Mouse (Mus musculus) hematopoietic stem cell, adult 5-6 weeks (primary cell): ENCODE results near the gene Fhod1. TPM values are rescaled to one million over a fixed set of nuclear protein-coding genes. Genes with fewer than 3 reads are reported as not detected.

Experiments used
- ATAC-seq, 2 experiments: fragments of 125-278 bp in 1 of 2; replicated peaks in 1 of 2; 2 replicates each; pipeline ENCODE4 v1.8.0; 2016 to 2017; ENCODE audit warnings: inconsistent platforms in 2 of 2, mild to moderate bottlenecking in 2 of 2, moderate number of reproducible peaks in 2 of 2, low read depth in 1 of 2, moderate TSS enrichment in 1 of 2; ENCODE audit not compliant: low FRiP score in 2 of 2, poor library complexity in 2 of 2, severe bottlenecking in 2 of 2, insufficient read depth in 1 of 2, low TSS enrichment in 1 of 2
- total RNA-seq: library from RNA; stranded (forward); fragments of 172-1452, 232-1000 nt; gene quantifications from 2 replicates; pipeline ENCODE4 v1.2.3, GENCODE M21; 2017

The Fhod1 gene
- total RNA-seq, 1 experiment from 2014 or later: 5.1 TPM

DNA sequence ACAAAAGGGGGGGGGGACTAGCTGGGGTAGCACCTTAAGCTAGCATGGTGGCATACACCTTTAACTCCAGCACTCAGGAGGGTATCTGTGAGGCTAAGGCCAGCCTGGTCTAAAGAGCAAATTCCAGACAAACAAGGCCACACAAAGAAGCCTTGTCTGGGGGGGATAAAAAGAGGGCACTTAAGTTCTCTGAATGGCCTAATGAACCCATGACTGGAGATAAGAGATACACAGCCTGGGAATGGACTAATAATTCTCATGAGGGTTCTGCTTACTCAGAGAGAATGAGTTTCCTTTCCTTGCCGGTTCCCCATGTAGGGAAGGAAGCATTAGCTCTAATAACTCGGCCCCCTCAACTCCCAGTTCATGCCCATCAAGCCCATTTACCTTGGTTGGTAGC is 15.2 kb downstream of the Fhod1 start:
- no peak for ATAC-seq

DNA sequence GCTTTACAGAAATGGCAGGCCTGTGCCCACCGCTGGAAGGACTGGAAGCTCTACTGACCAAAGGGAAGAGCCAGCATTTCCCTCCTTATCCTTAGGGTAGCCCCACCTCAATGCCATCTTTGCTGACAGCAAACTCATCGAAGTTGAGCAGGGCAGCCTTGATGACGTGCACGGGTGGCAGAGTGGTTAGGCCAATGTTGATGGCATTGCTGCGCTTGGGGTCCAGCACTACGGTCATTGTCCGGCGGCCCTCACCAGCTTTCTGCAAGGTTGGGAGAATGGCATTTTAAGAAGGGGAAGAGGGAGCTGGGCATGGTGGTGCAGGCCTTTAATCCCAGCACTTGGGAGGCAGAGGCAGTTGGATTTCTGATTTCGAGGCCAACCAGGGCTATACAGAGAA is 15.8 kb downstream of the Fhod1 start:
- ATAC-seq: no peak

DNA sequence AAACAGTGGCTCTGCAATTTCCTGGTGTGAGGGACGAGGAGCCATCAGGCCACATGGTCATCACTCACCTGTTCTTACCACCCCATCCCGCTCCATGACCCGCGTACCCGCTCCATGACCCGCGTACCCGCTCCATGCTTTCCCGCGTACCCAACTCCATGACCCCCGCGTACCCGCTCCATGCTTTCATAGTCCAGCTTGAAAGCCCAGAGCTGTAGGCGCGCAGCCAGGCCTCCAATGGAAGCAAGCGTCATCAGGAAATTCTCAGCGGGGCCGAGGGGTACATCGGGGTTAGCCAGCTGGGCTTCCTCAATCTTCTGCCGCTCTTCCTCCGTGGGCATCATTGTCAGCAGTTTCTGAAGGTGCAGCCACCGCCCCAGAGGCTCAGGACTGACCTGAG is 16.3 kb downstream of the Fhod1 start:
- no peak for ATAC-seq

DNA sequence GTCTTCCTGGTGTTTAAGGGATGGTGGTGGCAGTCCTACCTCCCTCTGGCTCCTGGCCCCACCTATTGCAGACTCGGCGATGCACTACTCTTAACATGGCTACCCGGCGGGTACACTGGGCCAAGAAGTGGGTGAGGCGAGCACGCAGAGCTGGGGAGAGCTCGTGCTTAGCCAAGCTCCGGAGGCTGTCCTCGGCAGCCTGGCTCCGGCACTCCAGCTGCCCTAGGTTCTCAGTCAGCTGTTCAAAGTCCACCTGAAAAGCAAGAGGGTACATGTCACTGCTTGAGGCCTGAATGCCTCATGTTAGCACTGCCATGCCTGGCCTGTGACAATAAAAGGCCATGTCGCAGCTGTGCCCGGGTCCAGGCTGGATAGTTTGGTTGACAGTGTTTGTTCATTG is 17.4 kb downstream of the Fhod1 start:
- no peak for ATAC-seq

DNA sequence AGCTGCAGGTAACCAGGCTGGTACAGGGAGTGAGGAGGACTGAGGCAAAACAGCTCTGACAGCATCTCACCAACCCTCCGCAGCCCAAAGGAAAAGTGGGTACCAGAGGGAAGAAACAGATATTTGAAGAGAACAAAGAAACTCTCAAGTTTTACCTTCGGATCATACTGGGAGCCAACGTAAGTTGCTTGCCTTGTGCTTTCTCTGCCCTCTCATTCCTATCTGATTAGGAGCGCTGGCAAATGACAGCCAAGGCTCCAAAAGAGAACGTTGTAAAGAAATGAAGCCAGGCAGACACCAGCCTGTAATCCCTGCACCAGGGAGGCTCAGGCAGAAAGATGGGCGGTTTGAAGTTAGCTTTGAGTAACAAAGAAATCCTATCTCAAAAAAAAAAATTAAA is 20.8 kb downstream of the Fhod1 start:
- no peak for ATAC-seq

DNA sequence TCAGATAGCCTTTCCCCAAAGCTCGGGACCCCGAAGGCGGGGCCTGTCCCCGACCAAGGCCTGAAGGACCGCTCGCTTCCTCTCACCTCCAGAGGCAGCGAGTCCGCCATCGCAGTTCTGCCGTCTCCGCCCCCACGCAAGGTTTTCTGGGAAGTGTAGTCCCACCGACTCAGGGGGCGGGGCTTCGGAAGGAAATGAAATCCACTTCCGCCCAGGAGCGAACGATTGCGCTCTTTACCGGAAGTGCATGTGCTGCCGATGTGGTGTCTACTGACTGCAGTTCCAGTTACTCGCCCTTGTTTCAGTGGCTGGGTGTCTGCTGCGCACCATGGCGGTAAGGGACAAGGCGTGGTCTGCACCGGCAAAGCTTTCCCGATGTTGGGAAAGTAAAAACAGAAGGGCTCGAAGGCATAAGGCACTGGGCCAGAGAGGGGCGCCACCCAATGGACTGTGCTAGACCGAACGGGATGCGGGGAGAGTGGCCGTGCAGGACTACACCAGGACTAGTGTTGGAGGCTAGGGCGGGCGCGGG is 21.5 kb downstream of the Fhod1 start, which contains the start of the genes Lrrc29 and Tmem208:
TSS of gene Lrrc29 (minus strand) at position 138 of the 532 bp plus-strand sequence.
TSS of gene Tmem208 (plus strand) at position 214 of the 532 bp plus-strand sequence.
- ATAC-seq: peak; percentile 94 to 96

DNA sequence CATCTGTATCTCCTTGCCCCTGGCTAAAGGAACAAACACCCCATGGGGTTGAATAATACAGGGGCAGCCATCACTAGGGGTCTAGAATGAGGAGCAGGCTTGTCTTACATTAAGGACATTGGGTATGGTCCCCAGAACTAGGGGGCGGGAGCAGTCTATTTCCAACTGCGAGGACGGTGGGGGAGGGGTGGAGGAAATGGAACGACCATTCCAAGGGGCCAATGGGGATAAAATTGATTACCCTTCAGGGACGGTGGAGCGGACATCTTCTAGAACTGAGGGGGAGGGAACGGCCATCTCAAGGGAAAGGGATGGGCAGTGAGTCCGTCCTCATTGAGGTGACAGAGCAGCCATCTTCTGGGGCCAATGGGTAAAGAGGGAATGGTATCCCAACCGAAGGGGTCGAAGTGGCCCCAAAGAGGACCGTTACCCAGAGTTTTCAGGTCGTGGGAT is 22.1 kb downstream of the Fhod1 start:
- ATAC-seq: no peak; a peak in 1 of 4 replicates

DNA sequence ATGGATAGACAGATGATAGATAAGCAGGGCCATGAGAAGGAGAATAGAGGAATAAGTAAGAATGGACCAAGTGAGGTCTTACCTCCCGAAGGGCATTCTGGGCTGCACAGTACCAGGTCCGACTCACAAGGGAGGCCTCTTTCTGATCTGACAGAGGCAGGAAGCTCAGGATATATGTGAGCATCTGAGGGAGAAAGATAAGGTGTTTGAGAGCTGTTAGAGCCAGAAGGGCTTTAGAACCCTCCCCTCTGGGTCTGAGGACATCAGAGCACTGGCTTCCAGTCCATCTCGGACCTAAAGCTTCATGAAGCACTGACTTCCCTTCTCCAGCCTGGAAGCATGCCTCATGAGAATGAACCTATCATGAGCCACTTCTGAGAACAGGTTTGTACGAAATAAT is 24.6 kb downstream of the Fhod1 start:
- ATAC-seq: no peak

DNA sequence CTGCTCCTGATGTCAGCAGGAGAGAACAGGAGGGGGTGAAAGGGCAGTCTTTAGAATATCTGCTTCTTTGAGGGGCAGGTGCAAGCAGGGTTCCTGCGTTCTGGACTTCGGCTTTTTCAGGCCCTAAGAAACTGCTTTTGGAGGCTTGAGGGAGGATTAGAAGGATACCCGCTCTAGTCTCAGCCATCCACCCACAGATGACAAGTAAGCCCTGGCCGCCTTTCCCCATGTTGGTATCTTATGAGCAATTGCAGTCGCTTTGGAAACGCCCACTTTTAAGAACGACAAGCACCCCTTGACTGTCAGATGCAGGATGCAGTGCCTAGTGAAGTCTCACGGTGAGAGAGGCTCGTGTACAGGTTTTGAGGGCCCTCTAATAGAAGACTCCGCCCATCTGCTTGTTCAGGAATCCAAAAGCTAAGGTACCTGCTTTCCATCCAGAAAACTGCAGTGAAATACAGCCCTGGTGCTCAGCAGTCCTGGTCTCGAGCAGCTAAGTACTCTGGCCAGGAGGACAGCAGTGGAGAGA is 29.0 kb downstream of the Fhod1 start:
- no peak for ATAC-seq

DNA sequence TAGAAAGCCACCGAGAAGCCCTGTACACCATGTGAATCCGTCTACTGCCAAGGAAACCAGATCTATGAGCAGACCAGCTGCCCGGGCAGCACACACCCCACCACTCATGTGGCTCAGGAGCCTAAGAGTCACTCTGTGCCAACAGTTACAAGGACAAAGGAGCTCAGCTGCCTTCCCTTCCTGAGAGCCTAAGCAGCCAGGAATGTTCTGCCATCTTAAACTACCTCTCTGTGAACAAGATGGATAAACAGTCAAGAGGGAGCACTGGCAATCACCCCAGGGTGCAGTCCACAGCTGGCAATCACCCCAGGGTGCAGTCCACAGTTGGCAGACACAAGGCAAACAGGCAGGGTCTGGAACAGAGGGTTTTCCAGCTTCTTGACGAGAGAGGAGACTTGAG is 29.8 kb downstream of the Fhod1 start:
- ATAC-seq: no peak

DNA sequence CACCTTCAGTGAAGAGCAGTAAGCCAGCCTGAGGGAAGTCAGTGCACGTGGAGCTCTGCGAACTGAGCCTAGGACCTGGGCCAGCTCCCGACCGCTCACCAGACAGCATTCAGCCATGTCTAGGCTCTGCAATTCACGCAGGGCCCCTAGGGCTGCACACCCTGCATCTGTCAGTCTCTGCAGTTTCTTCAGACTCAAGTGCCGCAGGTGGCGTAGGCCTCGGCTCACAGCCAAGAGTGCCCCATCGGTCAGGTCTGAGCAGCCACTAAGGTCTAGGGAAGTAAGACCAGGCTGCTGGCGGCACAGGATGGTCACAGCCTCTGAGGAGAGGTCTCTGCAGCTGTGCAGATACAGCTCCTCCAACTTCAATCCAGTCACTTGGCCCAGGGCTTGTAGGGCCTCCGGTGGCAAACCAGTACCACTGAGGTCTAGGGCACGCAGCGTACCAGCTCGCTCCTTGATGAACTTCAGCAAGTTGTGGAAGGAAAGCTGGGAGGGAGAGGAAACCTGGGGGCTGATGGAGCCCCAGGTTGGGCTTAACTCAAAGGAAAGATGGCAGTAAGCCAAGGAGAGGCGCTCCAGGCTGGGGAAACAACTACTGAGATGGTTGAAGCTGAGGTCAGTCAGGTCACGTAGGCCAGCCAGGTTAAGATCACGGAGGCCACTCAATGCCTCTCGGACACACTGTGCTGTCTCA is 32.5 kb downstream of the Fhod1 start:
- no peak for ATAC-seq

DNA sequence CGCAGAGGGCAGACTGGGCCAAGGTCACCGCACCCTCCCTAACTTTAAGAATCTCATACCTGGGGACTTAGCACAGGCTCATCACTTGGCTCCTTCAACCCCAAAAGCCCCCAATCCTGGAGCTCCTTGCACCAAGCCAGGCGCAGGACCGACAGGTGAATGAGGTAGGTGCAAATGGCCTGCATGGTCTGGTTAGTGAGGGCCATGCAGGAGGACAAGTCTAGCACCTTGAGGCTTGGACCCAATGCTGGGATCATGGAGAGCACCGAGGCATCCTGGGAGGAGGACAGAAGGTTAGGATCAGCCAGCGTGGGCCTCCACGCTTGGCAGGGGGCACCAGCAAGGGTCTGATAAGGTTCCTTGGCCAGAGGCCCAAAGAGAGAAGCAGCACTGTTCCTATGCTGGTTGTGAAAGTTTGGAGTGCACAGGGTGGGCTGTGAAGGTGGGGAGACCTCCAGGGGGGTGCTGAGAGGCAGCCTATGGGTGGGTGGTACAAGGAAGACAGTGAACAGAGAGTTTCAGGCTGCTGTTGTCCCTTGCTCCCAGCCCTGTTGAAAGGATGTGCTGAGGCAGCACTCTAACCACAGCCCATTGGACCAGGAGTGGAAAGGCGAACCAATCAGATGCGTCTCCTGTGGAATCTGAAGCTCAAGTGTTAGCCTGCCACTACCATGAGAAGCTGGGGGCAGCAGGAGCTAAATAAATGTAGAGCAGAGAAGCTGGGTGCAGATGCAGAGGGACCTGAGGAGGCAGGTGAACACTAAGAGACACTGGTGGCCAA is 33.9 kb downstream of the Fhod1 start:
- ATAC-seq: no peak

DNA sequence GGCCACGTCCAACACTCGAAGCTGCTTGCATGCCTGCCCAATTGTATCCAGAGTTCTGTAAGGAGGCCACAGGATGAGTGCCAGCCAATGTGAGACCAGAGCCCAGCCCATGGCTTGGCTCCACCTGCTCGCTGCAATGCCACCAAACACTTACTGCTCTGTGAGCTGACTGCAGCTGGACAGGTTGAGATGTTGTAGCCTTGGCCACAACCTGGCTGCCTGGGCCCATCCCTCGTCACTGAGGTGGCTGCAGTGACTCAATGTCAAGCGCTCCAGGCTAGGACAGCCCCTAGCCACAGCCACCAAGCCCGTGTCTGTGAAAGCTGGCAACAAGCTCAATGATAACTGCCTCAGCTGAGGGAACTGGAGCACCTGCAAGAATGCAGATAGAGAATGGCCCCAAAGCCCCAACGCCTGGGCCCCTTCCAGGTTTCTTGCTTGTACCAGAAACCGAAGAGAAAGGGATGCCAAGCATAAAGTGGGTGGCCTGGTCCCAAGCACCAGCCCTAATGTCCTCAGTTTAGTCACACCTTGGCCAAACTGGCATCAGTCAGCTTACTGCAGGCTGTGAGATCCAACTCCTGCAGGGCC is 34.8 kb downstream of the Fhod1 start:
- ATAC-seq: peak in 1 of 2 experiments; percentile 14; a peak in 1 of 4 replicates

DNA sequence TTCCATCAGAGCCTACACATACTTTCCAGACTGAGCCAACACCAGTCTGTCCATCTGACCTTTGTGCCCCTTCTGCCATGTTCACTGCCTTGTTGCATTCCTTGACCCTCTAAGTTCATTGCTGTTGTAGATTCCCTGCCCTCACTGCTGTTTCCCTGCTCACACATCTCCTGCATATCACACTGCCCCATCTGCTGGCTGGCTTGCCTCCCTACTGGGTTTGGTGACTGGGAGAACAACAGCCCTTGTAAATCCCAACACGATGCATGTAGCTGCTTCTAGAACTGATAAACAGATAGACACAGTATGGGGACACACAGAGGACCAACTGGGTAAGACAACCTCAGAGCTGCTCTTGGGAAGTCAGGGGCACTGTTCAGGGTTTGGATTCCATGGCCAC is 36.0 kb downstream of the Fhod1 start:
- ATAC-seq: peak in 1 of 2 experiments; percentile 16; a peak in 1 of 4 replicates

DNA sequence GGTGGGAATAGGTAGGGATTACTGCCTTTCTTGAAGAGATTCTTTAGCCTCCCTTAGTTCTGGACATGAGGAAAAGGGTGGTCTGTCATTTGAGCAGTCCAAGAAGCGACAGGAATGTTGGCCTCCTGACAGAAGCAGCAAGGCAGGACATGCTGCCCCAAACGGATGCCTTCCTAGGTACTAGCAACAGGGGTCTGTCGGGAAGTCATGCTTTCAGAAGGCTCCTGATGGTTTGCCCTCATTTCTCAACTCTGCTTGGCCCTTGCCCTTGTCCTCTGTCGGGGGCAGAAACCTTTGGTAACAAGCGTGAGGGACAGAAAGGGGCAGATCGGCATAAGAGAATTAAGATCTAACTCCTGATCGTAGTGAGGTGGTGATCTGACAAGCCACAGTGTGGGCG is 37.6 kb downstream of the Fhod1 start:
- ATAC-seq: no peak

DNA sequence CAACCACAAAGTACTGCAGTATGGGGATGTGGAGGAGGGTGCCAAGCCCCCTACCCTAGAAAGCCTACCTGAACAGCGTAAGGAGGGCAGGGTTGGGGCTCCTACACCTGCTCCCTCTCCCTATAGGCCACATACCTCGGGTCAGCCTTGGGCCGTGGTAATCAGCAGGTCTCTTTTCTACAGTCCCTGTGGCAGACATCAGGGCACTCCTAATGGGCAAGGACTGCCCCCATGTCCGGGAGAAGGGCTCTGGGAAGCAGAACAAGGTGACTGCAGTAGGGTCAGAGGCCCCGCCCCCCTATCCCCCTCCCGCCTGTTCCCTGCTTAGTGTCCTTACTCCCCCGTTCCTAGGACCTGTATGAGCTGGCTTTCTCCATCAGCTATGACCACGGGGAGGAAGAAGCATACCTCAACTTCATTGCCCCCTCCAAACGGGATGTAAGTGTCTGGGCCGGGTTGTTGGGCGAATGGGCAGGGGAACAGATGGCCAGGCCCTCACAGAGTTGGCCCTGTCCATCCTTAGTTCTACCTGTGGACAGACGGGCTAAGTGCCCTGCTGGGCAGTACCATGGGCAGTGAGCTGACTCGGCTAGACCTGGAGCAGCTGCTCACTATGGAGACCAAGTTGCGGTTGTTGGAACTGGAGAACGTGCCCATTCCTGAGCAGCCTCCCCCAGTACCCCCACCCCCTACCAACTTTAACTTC is 38.5 kb downstream of the Fhod1 start:
- ATAC-seq: no peak

DNA sequence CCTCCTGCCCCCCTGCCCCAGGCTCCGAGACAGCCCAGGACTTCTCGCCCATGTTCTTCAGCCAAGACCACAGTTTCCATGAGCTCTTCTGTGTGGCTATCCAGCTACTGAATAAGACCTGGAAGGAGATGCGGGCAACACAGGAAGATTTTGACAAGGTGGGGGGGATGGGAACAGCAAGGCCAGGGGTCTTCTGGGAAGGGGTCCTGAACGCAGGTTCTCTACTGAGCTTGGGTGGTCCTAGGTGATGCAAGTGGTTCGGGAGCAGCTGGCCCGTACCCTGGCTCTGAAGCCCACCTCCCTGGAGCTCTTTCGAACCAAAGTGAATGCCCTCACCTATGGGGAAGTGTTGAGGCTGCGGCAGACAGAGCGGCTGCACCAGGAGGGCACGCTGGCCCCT is 39.3 kb downstream of the Fhod1 start:
- ATAC-seq: no peak
